Mouse (Mus musculus) layer of hippocampus, adult 11-12 months (tissue): Measurements from ENCODE around the gene Mei1.
"Not testable (repeated sequence)": the region's sequence is repeated elsewhere in the genome, so short reads cannot be mapped to it uniquely, and the experiment has no call there.

Experiments used
- DNase-seq: peaks from one replicate; pipeline ENCODE4 v3.0.0; 2022; ENCODE audit warnings: low spot score

The Mei1 gene

DNA sequence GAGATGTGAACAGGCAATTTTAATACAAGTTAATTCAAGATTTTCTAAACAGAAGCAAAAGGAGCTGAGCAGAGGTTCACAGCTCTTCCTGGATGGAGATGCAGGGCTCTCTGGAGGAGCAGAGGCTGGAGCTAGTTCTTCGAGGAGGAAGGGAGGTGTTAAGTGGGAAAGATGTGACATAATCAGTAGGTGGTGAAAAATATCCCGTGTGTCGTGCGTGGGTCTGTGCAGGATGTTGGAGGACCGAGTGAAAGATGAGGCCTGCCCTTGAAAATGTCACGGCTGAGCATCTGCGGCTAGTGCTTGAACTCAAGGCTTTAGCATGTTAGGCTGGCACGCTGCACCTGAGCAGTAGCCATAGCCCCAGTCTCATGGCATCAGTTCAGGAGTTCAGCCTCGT lies 15.8 kb downstream of the Mei1 start:
- no peak for DNase-seq

DNA sequence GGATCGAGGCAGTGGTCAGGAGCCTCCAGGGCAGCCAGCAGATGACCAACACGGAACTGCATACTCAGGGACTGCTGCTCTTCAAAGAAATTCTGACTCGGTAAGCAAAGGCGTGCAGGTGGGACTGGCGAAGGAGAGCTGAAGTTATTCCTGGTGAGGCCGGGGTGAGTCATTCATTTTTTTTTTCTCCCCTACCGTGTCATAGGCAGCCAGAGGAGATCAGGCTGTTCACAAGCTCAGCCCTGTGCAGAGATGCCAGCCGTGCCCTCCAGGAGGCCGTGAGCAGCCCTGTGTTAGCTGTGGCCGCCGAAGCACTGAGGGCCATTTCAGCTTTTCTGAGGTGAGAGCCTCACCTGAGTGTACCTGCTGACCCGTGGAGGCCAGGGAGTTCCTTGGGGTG lies 16.3 kb downstream of the Mei1 start:
- DNase-seq, result no peak

DNA sequence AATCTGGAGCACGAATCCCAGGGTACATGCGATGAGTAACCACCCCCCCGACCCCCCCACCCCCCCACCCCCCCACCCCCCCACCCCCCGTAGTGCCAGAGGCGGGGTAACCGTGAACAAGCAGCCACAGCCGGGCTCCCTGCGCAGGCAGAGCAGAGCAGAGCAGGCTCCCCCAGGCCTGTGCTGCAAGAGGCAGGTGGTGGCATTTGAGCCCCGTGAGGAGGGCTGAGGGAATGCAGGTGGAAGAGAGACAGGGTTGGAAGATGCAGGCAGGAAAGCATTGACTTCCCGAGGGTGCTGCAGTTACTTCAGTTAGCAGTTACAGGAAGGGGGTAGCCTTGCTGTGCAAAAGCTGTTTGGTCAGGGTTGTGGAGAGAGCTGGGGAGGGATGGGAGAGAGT lies 17.5 kb downstream of the Mei1 start:
- no peak for DNase-seq

DNA sequence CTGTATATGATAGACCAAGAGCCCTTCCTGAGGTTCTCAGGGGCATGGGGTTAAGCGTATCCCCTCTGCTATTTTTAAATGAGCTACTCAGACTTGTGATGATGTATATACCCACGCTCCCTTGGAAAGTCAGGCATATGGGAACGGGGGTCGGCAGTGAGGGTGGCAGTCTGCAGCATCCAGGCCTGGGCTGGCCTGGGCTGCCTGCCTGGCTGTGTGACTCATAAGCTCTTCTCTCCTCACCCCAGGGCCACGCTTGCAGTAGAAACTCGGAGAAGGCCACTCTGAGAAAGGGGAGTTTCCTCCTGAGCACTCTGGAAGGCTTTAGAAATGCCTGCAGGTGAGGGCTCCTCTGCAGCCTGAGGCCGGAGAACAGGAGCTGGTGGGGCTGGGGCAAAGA lies 21.3 kb downstream of the Mei1 start:
- no peak for DNase-seq

DNA sequence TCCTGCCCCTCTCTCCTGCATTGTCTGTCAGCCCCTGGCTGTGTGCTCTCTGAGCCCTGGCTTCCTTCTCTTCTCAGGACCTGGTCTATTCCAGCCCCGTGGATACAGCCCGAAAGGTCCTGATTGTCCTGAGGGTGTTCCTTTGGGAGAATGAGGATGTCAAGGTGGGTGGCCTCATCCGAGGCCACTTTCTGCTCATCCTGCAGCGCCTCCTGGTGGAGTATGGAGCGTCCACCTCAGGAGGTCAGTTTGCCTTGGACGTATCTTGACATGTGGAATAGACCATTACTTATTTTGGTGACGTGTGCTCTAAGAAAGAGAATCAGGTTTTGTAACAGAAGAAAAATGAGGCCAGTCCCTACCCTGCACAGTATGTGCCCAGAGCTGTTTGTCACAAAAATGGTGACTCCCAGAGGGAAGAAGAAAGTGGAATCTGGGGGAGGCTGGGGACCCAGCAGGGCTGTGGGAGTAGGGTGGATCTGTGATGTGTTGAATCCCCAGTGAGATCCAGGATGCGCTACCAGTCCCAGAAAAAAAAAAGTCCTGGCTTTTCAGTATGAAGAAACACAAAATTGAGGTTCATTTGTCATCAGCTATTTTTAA lies 37.3 kb downstream of the Mei1 start:
- DNase-seq, result peak; percentile 44

DNA sequence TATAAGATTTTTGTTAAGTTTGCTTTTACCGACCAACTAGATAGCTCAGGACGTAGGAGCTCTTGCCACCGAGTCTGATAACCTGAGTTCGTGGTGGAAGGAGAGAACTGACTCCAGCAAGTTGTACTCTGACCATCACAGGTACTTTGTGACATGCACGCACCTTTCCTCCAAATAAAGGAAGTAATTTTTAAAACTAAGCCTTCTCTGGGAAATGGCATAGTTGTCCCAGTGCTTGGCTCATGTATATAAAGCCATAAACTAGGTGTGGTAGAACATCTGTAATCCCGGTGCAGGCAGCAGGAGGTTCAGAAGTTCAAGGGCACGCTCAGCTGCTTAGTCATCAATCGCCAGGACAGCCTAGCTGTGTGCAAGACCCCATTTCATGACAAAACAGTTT lies 50.7 kb downstream of the Mei1 start:
- DNase-seq, result no peak

DNA sequence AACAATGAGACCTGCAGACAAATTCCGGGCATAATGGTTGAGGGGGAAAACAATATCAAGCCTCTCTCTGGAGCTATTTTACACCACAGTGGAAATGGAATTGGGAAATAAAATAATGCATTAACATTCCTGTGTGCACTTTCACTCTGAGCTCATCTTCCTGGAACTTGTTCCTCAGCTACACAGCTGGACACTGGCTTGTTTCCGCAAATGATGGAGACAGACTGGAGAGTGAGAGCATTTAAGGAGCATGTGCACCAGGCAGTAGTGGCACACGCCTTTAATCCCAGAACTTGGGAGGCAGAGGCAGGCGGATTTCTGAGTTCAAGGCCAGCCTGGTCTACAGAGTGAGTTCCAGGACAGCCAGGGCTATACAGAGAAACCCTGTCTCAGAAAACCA lies 56.9 kb downstream of the Mei1 start:
- DNase-seq, result not testable (repeated sequence)

DNA sequence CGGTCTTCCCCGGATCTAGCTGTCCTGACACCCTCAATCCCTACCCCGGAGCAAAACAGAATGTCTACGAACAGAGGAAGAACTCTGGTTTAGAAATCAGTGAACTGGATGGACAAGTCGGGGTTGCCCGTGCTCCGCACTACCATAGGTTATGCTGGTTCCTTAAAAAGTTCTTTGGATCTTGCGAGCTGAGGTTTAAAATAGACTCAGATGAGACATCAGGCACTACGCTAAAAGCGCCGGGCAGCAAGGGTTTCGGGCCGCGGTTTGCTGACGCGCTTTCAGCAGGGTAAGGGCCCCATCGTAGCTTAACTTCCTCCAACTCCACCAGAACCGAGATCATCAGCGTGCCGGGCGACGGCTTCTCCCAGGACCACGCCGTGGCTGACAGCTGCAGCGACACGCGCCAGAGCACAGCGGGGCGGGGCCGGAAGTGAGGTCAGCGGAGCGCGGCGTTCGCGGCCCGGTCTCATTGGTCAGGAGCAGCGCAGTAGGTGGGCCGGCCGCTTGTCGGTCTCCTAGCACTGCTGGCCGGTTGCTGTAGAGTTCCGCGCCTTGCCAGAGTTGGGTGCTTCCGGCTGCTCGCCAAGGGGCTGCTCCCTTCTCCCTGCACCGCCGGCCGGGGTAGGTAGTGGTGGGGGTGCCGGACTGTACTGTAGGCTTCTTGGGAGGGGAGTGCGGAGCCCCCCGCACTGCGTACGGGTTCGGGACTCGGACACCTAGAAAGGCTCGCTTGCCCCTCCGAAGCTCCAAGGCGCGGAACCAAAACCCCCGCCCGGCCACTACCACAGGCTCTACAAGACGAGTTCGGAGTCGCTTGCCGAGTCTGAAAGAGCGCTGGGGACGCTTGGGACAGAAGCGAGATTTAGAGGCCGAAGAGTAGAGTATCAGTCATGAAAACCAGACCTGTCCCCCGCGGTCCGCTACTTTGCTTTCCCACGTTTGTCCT lies 57.9 kb downstream of the Mei1 start, which contains the start of gene Ccdc134:
Ccdc134 (plus strand) TSS at position 497 of the 949 bp plus-strand sequence.
- peak; percentile 97 for DNase-seq

DNA sequence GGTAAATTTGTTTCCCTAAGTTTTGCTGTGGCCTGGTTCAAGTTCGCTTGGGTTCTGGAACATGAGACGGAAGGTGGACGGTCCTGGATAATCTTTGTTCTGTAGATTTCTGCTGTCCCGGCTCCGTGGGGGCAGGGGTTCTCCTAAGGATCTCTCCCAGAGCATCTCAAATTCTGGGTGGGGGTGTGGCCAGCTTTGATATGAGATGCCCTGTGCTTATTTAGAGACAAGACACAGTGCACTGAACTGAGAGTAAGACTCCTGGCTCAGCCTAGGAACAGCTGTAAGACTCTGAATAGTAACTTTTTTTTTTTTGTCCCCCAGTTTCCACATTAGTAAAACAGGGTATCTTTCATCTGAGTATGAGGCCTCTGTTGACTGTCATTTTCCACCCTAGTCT lies 58.6 kb downstream of the Mei1 start:
- DNase-seq, result no peak

DNA sequence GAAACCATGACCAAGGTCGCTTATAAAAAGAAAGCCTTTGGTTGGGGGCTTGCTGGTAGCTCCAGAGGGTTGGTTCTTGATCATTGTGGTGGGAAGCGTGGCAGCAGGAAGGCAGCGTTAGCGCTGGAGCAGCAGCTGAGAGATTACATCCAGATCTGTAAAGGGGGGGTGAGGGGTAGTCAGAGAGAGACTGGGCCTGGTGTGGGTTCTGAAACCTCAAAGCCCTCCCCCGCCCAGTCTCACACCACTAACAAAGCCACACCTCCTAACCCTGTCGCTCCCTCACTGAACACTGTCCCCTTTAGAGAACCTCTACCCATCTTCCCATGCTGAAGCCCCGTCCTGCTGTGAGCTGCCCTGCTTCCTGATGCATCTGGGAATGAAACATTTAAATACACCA lies 60.8 kb downstream of the Mei1 start:
- DNase-seq, result no peak

DNA sequence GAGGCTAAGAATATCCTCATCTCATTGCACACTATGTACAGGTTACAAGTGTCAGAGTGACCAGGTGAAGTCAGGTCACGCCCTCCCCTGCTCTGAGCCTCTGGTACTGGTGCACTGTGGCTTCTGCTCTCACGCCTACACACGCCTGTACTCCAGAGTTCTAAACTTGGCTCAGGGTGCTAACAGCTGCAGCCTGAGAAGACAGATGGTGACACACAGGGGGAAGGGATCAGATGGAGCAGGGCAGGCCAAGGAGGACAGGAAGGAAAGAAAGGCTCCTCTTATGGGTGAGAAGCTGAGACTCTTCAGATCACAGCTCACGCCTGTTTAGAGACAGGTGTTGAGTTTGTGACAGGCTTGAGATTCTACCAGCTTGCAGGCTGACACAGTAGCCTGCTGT lies 65.6 kb downstream of the Mei1 start:
- DNase-seq, result peak; percentile 46

DNA sequence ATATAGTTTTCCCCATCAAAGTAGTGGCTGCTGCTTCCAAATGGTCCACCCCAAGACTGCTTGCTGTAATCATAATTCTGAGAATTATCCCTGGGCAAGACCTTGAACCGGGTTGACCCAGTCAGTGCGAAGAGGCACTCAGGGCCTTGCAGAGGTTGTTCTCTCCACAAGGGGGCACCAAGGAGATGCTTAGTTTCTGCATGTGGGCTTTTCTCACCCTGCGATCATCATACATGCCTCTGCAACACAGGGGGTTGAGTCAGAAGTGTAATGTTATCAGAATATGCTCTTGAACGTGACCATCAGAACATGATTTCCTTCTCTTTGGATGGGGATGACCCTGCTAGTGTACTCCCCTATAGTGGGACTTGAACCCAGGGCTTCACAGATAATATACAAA lies 68.8 kb downstream of the Mei1 start:
- peak; percentile 70 for DNase-seq

DNA sequence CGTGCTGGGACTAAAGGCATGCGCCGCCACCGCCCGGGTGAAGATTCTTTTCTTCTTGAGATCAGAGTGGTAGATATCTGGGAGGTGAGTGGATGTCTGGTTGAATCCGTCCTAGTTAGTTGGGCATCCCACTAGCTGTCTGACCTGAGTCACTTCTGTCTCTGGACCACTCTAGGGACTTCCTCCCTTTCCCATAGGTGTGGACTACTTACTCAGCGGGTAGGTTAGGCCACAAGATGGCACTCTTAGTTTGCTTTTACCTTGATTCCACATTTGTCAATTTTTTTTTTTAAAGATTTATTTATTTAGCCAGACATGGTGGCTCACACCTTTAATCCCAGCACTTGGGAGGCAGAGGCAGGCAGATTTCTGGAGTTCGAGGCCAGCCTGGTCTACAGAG lies 69.4 kb downstream of the Mei1 start:
- no peak for DNase-seq

DNA sequence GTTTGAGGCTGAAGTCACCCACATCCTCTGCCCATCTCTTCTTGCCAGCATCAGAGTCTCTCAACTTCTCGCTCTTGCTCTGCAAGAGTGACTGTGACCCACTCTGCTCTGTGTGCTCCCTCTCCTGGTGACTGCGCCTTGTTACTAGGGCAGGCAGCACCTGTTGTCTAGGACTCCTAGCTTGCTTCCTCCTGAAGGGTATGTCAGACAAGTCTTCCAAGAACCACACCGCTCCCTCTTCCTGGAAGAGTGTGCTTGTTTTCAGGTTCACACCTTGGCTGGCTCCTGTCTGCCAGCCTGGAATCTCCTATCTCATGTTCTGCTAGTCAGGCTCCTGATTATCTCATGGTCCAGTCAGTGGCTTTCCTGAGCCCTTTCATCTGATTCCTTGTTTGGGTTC lies 70.6 kb downstream of the Mei1 start:
- DNase-seq, result no peak

DNA sequence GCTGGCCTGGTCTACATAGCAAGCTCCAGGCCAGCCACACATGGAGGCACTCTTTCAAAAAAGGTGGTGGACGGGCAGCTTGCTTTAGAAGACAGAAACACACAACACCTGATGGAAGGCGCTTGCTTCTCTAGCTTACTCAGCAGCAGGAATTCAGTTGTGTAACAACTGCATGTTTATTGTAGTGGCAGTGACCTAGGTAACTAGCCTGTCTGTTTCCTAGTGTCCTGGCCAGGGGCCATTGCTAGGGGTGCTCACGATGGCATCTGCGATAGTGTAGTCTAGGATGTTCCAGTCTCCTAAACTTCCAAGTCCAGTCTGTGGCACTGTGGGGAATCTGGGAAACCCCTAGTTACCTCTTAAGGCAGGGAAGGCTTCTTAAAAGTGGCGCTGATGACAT lies 74.4 kb downstream of the Mei1 start:
- DNase-seq, result no peak

DNA sequence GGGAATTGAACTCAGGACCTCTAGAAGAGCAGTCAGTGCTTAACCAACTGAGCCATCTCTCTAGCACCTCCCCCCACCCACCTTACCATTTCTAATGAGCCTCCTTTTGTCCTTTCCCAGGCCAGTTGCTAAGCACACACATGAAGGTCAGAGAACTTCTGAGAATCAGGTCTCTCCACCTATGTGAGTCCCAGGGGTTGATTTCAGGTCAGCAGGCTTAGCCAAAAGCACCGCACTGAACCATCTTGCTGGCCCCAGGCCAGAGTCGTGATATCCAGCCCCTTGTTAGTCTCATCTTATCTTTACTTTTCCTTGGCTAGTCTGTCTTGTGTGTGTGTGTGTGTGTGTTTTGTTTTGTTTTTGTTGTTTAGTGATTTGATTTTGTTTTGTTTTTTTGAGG lies 75.6 kb downstream of the Mei1 start:
- no peak for DNase-seq

DNA sequence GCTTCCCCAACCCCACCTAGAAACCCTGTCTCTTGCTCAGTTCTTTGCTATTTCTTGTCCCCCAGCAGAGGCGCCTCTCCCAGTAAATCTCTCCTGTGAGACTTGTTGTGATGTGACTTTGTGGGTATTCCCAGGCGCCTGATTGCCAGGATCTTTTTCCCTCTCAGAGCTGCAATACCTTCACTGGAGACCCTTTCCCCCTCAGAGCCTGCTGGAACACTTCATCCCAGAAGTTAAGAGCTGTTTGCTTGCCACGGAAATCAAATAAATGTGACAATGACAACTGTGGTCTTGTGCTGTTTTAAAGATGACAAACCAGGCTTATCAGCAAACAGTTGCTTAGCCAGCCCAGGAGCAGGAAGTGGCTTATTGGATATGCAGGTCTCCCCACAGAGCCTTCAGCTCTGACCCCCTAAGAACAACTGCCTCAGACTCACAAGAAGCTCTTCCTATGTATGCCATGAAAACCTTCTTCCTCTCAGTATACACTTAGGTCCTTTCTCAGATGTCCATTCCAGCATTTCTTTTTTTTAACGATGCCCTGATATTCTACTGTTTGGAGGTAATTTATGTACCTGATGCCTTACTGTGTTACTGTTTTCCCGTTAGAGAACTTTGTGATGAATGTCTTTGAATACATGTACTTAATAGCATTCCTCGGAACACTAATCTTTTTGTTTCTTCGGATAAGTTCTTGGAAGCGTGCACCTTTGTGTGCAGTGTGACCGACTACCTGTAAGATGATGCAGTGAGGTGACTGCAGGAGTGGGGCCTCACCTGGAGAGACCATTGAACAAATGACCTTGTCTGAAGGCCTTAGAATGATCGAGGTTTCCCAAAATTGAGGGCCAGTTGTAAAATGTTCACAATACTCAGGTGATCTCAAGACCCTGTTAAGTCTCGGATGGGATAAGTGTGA lies 76.3 kb downstream of the Mei1 start:
- no peak for DNase-seq

DNA sequence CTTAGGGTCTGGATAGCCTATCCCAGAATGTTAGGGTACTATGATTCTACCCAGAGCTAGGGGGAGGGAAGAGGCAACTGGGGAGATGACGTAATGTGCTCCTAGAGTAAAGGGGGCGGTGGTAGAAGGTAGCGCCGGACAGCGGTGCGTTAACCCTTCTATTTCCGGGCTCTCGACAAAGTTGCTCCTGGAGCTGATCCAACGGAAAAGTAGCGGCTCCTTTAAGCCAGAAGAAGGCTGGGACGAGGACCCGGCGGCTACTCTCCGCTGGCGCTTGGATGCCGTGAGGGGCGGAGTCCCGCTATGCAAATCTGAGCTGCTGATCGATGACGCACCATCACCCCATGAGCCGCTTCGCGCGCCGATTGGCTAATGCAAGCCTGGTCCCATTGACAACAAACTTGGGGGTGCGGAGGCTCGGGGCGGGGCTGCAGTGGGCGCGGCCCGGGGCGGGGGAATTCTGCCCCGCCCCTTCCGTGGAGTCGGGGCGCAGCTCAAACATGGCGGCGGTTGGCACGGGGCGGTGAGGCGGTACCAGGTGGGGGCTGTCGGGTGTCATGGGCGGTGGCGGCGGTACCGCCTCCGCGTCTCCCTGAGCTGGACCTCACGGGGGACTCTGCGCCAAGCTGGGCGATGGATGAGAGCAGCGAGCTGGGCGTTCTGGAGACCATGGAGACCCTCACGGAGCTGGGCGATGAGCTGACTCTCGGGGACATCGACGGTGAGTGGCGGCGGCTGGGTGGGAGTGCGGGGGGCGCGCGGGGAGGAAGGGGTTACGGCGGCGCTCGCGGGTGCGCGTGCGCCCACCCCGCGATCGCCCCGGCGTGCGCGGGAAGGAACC lies 77.2 kb downstream of the Mei1 start, which contains the start of gene Srebf2:
Srebf2 (plus strand) TSS at position 412 of the 841 bp plus-strand sequence.
- DNase-seq, result peak; percentile 99

DNA sequence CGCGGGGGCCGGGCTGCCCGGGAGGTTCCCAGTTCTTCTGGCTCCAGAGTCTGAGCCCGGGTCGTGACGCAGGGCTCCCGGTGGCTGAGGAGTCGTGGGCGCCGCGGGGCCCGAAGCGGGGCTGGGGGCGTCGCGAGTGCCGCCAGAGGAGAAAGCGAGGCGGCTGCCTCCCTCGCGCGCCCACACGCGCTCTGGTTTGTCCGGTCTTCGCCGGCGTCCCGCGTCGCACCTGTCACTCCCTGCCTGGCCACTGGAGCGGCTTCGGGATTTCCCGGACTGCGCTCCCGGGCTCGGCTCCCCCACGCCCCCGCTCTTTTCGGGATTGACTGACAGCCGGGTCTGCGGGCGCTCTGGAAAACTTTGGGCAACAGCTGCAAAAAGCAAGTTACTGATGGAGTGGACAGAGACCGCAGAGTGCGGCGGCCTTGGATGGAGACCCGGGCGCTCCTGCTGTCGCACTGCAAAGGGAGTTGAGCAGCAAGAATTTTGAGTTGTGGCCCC lies 77.9 kb downstream of the Mei1 start:
- peak; percentile 58 for DNase-seq

DNA sequence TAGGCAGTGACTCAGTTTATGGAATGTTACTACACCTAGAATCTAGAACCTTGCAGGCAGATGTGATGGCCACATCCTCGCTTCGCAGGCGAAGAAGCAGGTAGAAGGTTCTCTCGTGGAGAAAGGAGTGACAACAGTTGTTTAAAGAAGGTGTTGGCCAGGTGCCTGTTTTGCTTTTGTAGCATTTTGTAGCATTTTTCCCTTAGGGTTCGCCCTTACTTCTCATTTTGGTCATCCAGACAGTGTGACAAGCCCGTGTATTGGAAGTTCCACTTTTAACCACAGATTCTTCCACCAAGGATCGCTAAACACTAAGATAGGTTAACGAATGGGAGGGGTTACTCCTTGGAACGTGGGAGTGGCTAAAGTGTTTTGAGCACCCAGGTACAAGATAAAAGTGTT lies 78.7 kb downstream of the Mei1 start:
- DNase-seq, result no peak

DNA sequence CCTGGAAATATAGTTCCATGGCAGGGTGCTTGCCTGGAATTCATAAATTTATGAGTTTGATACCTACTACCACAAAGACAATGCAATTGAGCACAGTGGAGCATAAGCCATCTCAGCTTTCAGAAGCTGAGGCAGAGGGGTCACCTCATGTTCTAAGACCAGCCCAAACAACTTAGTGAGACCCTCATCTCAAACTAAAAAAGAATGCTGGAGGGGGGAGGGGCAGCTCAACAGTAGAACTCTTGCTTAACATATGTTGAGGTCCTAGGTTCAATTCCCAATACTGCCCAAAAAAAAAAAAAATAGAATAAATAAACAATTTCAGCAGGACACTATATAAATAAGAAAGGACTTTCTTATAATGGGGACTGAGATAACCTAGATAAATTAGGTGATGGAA lies 80.2 kb downstream of the Mei1 start:
- no peak for DNase-seq
